Mouse (Mus musculus): ENCODE results near the gene Stk40.

DNA sequence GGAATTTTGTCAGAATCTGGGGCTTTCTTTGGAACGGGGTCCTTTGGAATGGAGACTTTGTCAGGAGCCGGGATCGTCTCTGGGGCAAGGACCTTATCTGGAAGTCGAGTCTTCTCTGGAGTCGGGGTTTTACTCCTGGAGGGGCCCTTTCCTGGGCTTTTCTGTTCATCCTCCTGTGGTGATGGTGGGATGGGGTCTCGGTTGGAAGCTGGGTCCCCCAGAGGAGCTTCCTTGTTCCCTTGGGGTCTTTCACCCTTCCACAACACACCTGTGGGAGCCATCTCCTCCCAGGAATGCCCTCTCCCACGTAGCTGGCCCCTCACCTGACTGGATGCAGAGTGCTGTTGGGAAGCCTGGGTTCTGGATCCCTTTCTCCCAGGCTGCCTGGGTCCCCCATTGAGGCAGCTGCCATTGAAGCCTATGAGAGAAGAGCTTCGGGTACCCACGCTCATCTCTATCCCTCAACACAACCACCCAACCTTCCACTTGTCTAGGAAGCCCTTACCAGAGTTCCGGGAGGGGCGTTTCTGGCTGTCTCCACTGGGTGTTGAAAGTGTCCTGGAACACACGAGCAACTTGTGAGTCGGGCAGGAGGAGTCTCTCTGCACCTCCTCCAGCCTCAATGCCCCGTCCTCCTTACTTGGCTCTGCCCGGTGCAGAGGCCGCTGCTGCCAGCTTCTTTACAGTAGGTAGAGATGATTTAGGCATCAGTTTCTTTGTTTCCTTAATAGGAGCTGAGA is 48.1 kb downstream of the Stk40 start:
- no peak for TF ChIP-seq GATA1 (IDR thresholded peaks at IDR 0.05; ENCODE audit: borderline replicate concordance, low read length)
- no peak for TF ChIP-seq FLI1 (IDR thresholded peaks at IDR 0.05; ENCODE audit: low read length)
